Mouse (Mus musculus): Measurements from ENCODE around the gene Wdr73.

DNA sequence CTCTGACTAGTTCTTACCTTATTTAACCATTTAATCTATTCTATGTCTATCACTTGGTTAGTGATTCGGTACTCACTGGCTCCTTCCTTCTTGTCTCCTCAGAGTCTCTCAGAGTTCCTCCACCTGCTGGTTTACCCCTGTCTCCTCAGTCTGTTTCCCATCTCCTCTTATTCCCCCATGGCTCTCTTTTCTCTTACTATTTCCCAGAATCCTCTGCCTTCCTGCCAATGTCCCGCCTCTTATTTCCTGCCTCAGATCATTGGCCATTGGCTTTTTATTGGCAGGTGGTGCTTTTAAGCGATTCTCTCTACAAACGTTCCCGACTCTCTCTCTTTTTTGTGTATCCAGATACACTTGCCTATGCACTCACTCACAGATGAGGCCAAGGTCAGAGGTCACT is 54.4 kb downstream of the Wdr73 start:
- TF ChIP-seq CTCF (IDR thresholded peaks at IDR 0.05; ENCODE audit: extremely low read depth, insufficient read depth, low read length) (no peak), POLR2A (IDR thresholded peaks at IDR 0.05; ENCODE audit: extremely low read depth, insufficient read depth, low read length) (no peak)

Measured in cortical plate, adult 2 months (tissue).